Mouse (Mus musculus) intestine, postnatal 0 days (tissue): ENCODE results near the gene 1810009A15Rik. TPM values are rescaled to one million over a fixed set of nuclear protein-coding genes. Genes with fewer than 3 reads are reported as not detected.

Experiments used
- ATAC-seq: fragments of 200-750 bp; cut with Nextera tagmentation; 2 replicates; pipeline ENCODE4 v1.8.0; 2017; ENCODE audit warnings: mild to moderate bottlenecking, moderate TSS enrichment, moderate library complexity
- H3K27ac ChIP-seq: fragments of 300-500 bp; sonication (generic); 2 replicates; pipeline ENCODE4 v1.5.1; 2014; ENCODE audit warnings: mild to moderate bottlenecking, low read depth, low read length, moderate library complexity
- H3K27me3 ChIP-seq: fragments of 300-500 bp; sonication (generic); replicated peaks from 2 replicates; pipeline ENCODE4 v1.6.1; 2014; ENCODE audit warnings: low read length, mixed read lengths; ENCODE audit not compliant: control insufficient read depth, insufficient read depth
- H3K36me3 ChIP-seq: fragments of 300-500 bp; sonication (generic); 2 replicates; pipeline ENCODE4 v1.6.1; 2014; ENCODE audit warnings: mild to moderate bottlenecking, moderate library complexity; ENCODE audit not compliant: control insufficient read depth, insufficient read depth
- H3K4me1 ChIP-seq: fragments of 300-500 bp; sonication (generic); replicated peaks from 2 replicates; pipeline ENCODE4 v1.6.1; 2014; ENCODE audit warnings: antibody characterized with exemption, low read length, mixed read lengths; ENCODE audit not compliant: control insufficient read depth, insufficient read depth
- H3K4me2 ChIP-seq: fragments of 300-500 bp; sonication (generic); replicated peaks from 2 replicates; pipeline ENCODE4 v1.6.1; 2014; ENCODE audit warnings: low read depth, mild to moderate bottlenecking, moderate library complexity
- H3K4me3 ChIP-seq: fragments of 300-500 bp; sonication (generic); 2 replicates; pipeline ENCODE4 v1.5.1; 2014; ENCODE audit warnings: low read depth, low read length
- H3K9ac ChIP-seq: fragments of 300-500 bp; sonication (generic); 2 replicates; pipeline ENCODE4 v1.6.1; 2014; ENCODE audit warnings: mild to moderate bottlenecking, low read depth, low read length
- H3K9me3 ChIP-seq: fragments of 300-500 bp; sonication (generic); 2 replicates; pipeline ENCODE4 v1.6.1; 2016; ENCODE audit warnings: mixed run types; ENCODE audit not compliant: control insufficient read depth
- CTCF ChIP-seq: sonication (generic); IDR thresholded peaks from 2 replicates; pipeline ENCODE4 v1.5.1; 2016; ENCODE audit warnings: low read depth, mild to moderate bottlenecking, control low read depth, antibody characterized with exemption, moderate library complexity
- WGBS: fragments of 180-500 bp; shearing (Covaris S2); extraction: QIAGEN DNeasy Blood & Tissue Kit; methylation state at CpG from one replicate; pipeline ENCODE4 v1.1.7; 2014; 5-methylcytosine and 5-hydroxymethylcytosine counted together
- polyA plus RNA-seq: library from polyadenylated mRNA; unstranded; fragments of >200 nt; fragmentation: Nextera tagmentation; extraction: Ambion mirVana; gene quantifications from 2 replicates; pipeline ENCODE4 v1.2.1, GENCODE M21; 2015

1810009A15Rik gene
- polyA plus RNA-seq, 1 experiment from 2014 or later, result 55.6 TPM

GRCm38 (mm10) chr19:8914212-8914611, 25.6 kb downstream of the 1810009A15Rik start:
- 96% methylated on average over 3 of the region's 3 CpGs for WGBS
- H3K4me3 ChIP-seq, result no peak overlapping the region
- H3K9me3 ChIP-seq, result no peaks in the 10 kb centered on the region
- H3K4me2 ChIP-seq, result no peak overlapping the region
- TF ChIP-seq CTCF, result no peak
- H3K4me1 ChIP-seq, result no peaks in the 10 kb centered on the region
- no peak for ATAC-seq
- no peak overlapping the region for H3K9ac ChIP-seq
- peaks cover 76% of the 10 kb centered on the region for H3K36me3 ChIP-seq
- H3K27me3 ChIP-seq, result no peaks in the 10 kb centered on the region
- no peak overlapping the region for H3K27ac ChIP-seq

GRCm38 (mm10) chr19:8919000-8919399, 30.3 kb downstream of the 1810009A15Rik start:
- TF ChIP-seq CTCF, result no peak
- Histone ChIP-seq H3K4me1 (0 out of 2 replicates have a peak, but pooled peaks cover 5% of the 10 kb centered on the region), H3K9ac (no peak overlapping the region), H3K36me3 (peaks cover 38% of the 10 kb centered on the region), H3K27me3 (no peaks in the 10 kb centered on the region), H3K4me2 (no peak overlapping the region), H3K27ac (no peak overlapping the region), H3K9me3 (no peaks in the 10 kb centered on the region), H3K4me3 (no peak overlapping the region)
- no peak for ATAC-seq
- 84% methylated on average over 3 of the region's 3 CpGs for WGBS

GRCm38 (mm10) chr19:8919684-8920072, 31.0 kb downstream of the 1810009A15Rik start:
- Histone ChIP-seq H3K4me2 (peak overlapping the region; percentile 83), H3K4me1 (0 out of 2 replicates have a peak, but pooled peaks cover 5% of the 10 kb centered on the region), H3K9ac (peak overlapping the region; percentile 68), H3K27me3 (no peaks in the 10 kb centered on the region), H3K36me3 (peaks cover 31% of the 10 kb centered on the region), H3K27ac (peak overlapping the region; percentile 92), H3K4me3 (peak overlapping the region; percentile 80), H3K9me3 (no peaks in the 10 kb centered on the region)
- ATAC-seq, result no peak
- WGBS, result 66% methylated on average over 6 of the region's 6 CpGs
- no peak for TF ChIP-seq CTCF

- peaks cover 27% of the 10 kb centered on the region for H3K36me3 ChIP-seq
- H3K27ac ChIP-seq, result peak within 1 kb of the TSS; percentile 92
- ATAC-seq, result peak; percentile 95
- 0 out of 2 replicates have a peak, but pooled peaks cover 5% of the 10 kb centered on the region for H3K4me1 ChIP-seq
- peak within 1 kb of the TSS; percentile 80 for H3K4me3 ChIP-seq
- H3K27me3 ChIP-seq, result no peaks in the 10 kb centered on the region
- 3% methylated on average over 46 of the region's 50 CpGs for WGBS
- H3K9ac ChIP-seq, result peak within 1 kb of the TSS; percentile 68
- no peak for TF ChIP-seq CTCF
- no peaks in the 10 kb centered on the region for H3K9me3 ChIP-seq
- H3K4me2 ChIP-seq, result peak within 1 kb of the TSS; percentile 83
These were observed 31.6 kb downstream of the 1810009A15Rik start, which contains the start of gene B3gat3 for GRCm38 (mm10) chr19:8920073-8920736. TSS of gene B3gat3 (plus strand) at chr19:8920374.

- 1% methylated on average over 6 of the region's 6 CpGs for WGBS
- peak overlapping the region; percentile 83 for H3K4me2 ChIP-seq
- H3K36me3 ChIP-seq, result peaks cover 27% of the 10 kb centered on the region
- no peaks in the 10 kb centered on the region for H3K27me3 ChIP-seq
- H3K4me3 ChIP-seq, result peak overlapping the region; percentile 80
- no peaks in the 10 kb centered on the region for H3K9me3 ChIP-seq
- H3K4me1 ChIP-seq, result 0 out of 2 replicates have a peak, but pooled peaks cover 5% of the 10 kb centered on the region
- TF ChIP-seq CTCF, result no peak
- peak; percentile 11; the same call in 1 of the 2 replicates for ATAC-seq
- peak overlapping the region; percentile 68 for H3K9ac ChIP-seq
- H3K27ac ChIP-seq, result peak overlapping the region; percentile 92
These were observed 32.2 kb downstream of the 1810009A15Rik start for GRCm38 (mm10) chr19:8920836-8921291.

- Histone ChIP-seq H3K27me3 (no peaks in the 10 kb centered on the region), H3K9me3 (no peaks in the 10 kb centered on the region), H3K9ac (no peak overlapping the region), H3K4me2 (peak overlapping the region; percentile 83), H3K4me1 (0 out of 2 replicates have a peak, but pooled peaks cover 5% of the 10 kb centered on the region), H3K4me3 (peak overlapping the region; percentile 80; the same call in 1 of the 2 replicates), H3K36me3 (peaks cover 22% of the 10 kb centered on the region; the same call in 1 of the 2 replicates), H3K27ac (peak overlapping the region; percentile 92; the same call in 1 of the 2 replicates)
- ATAC-seq, result no peak
- 68% methylated on average over 9 of the region's 9 CpGs for WGBS
- no peak for TF ChIP-seq CTCF
These were observed 33.1 kb downstream of the 1810009A15Rik start for GRCm38 (mm10) chr19:8921741-8922140.
